9 mouse cellular contexts compared by ENCODE assay signal in genomic region chr8:122712411-122713156, GRCm38 (mm10). TPM values are rescaled to one million over a fixed set of nuclear protein-coding genes. Genes with fewer than 3 reads are reported as not detected.
DNase-seq lines count a peak whose midpoint lies in the region; ATAC-seq and TF ChIP-seq lines count a peak whose summit lies in the region.
"Had no signal": no experiment of that assay in that cellular context is flagged by ENCODE, and none has a peak within 500 bp of the region (broad histone marks: within the 10 kb centered on the region; RNA-seq: fewer than 3 reads in every experiment).

No protein-coding gene starts in this region.

- DNase-seq in hindbrain, embryonic 10.5 days (ENCODE audit: low spot score) = no peak
- peak; percentile 82 for DNase-seq in MEL (ENCODE audit: low read depth, low spot score)
- no peak for DNase-seq in adrenal gland, adult 2 months
- DNase-seq: gastrocnemius, postnatal 14 days; lung, embryonic 14.5 days had no signal

- no peak for ATAC-seq in hindbrain, embryonic 12.5 days (ENCODE audit: low FRiP score)
- ATAC-seq in neural tube, embryonic 15.5 days (ENCODE audit: low FRiP score) = no peak
- no peak for ATAC-seq in frontal cortex, adult (ENCODE audit: low TSS enrichment)

- no peak overlapping the region for H3K4me3 ChIP-seq in hindbrain, embryonic 10.5 days
- H3K4me3 ChIP-seq in hindbrain, embryonic 12.5 days = no peak overlapping the region
- peak overlapping the region; percentile 8 to 34 for H3K4me3 ChIP-seq in MEL (ENCODE audit: control insufficient read depth in 1 of 2, insufficient read depth in 1 of 2, low read depth in 2 of 2, low read length in 2 of 2)
- H3K4me3 ChIP-seq in brown adipose tissue, adult 24 weeks (ENCODE audit: insufficient read depth, low read depth, low read length) = no peak overlapping the region
- H3K4me3 ChIP-seq in neural tube, embryonic 15.5 days (replicated peaks) = no peak overlapping the region

- no peaks in the 10 kb centered on the region for H3K9me3 ChIP-seq in hindbrain, embryonic 10.5 days
- H3K9me3 ChIP-seq in hindbrain, embryonic 12.5 days (replicated peaks) = no peaks in the 10 kb centered on the region
- H3K9me3 ChIP-seq in MEL (replicated peaks; ENCODE audit: insufficient read depth, low read length) = no peaks in the 10 kb centered on the region
- H3K9me3 ChIP-seq in neural tube, embryonic 15.5 days (replicated peaks) = no peaks in the 10 kb centered on the region

- 0 out of 2 replicates have a peak overlapping the region, but pooled peaks have one; percentile 53 for H3K27ac ChIP-seq in hindbrain, embryonic 10.5 days
- no peak overlapping the region for H3K27ac ChIP-seq in hindbrain, embryonic 12.5 days
- H3K27ac ChIP-seq in MEL (ENCODE audit: control insufficient read depth, low read depth, low read length) = peak overlapping the region; percentile 97
- H3K27ac ChIP-seq in brown adipose tissue, adult 24 weeks (replicated peaks; ENCODE audit: low read depth, low read length) = peak overlapping the region; percentile 90
- peak overlapping the region; percentile 33; the same call in 1 of the 2 replicates for H3K27ac ChIP-seq in neural tube, embryonic 15.5 days (replicated peaks)

- no peak overlapping the region for H3K9ac ChIP-seq in hindbrain, embryonic 12.5 days
- H3K9ac ChIP-seq in MEL (ENCODE audit: control insufficient read depth, low read depth, low read length, poor library complexity, severe bottlenecking) = peak overlapping the region; percentile 69
- H3K9ac ChIP-seq in neural tube, embryonic 15.5 days (replicated peaks) = no peak overlapping the region
- H3K9ac ChIP-seq: lung, embryonic 14.5 days had no signal

- no peak overlapping the region for H3K4me2 ChIP-seq in hindbrain, embryonic 12.5 days (replicated peaks)
- H3K4me2 ChIP-seq in neural tube, embryonic 15.5 days = no peak overlapping the region
- H3K4me2 ChIP-seq: lung, embryonic 14.5 days had no signal

- H3K4me1 ChIP-seq in hindbrain, embryonic 10.5 days (replicated peaks) = peaks cover 35% of the 10 kb centered on the region
- peaks cover 8% of the 10 kb centered on the region for H3K4me1 ChIP-seq in hindbrain, embryonic 12.5 days
- peaks cover 14 to 50% of the 10 kb centered on the region in 2 experiments for H3K4me1 ChIP-seq in MEL (ENCODE audit: control insufficient read depth in 1 of 2, insufficient read depth in 2 of 2, low read length in 2 of 2)
- peaks cover 49% of the 10 kb centered on the region for H3K4me1 ChIP-seq in brown adipose tissue, adult 24 weeks (ENCODE audit: control insufficient read depth, insufficient read depth, insufficient read length, low read length)
- peaks cover 19% of the 10 kb centered on the region for H3K4me1 ChIP-seq in neural tube, embryonic 15.5 days

- TF ChIP-seq CTCF in MEL (IDR thresholded peaks at IDR 0.05 in 2 of 3, conservative IDR thresholded peaks at IDR 0.05 in 1 of 3; ENCODE audit: control insufficient read depth in 1 of 3, insufficient read depth in 1 of 3, low read depth in 2 of 3, low read length in 3 of 3, poor library complexity in 1 of 3, severe bottlenecking in 1 of 3) = no peak

- peaks cover 40% of the 10 kb centered on the region; the same call in 1 of the 2 replicates for H3K27me3 ChIP-seq in hindbrain, embryonic 10.5 days (ENCODE audit: insufficient read depth, poor library complexity, severe bottlenecking)
- H3K27me3 ChIP-seq in hindbrain, embryonic 12.5 days = peaks cover 10% of the 10 kb centered on the region; the same call in 1 of the 2 replicates
- H3K27me3 ChIP-seq in MEL (ENCODE audit: control insufficient read depth in 1 of 2, insufficient read depth in 2 of 2, low read length in 2 of 2) = no peaks in the 10 kb centered on the region
- H3K27me3 ChIP-seq in neural tube, embryonic 15.5 days (replicated peaks) = no peaks in the 10 kb centered on the region

- WGBS in hindbrain, embryonic 10.5 days = 76% methylated on average over 12 of the region's 12 CpGs
- 79% methylated on average over 12 of the region's 12 CpGs for WGBS in hindbrain, embryonic 12.5 days
- WGBS in neural tube, embryonic 15.5 days = 62% methylated on average over 12 of the region's 12 CpGs

- TF ChIP-seq RAD21 in MEL (IDR thresholded peaks at IDR 0.05; ENCODE audit: low read depth, low read length) = no peak

- H3K79me2 ChIP-seq in MEL (ENCODE audit: control insufficient read depth, insufficient read depth, low read length, poor library complexity) = no peaks in the 10 kb centered on the region; the same call in 1 of the 2 replicates

- TF ChIP-seq POLR2A in MEL (IDR thresholded peaks at IDR 0.05; ENCODE audit: control insufficient read depth in 1 of 2, insufficient read depth in 1 of 2, low read depth in 1 of 2, low read length in 2 of 2, poor library complexity in 1 of 2) = peak in 1 of 2 experiments; percentile 15; a peak in 1 of 4 replicates

- no peaks in the 10 kb centered on the region for H3K36me3 ChIP-seq in hindbrain, embryonic 10.5 days
- no peaks in the 10 kb centered on the region for H3K36me3 ChIP-seq in hindbrain, embryonic 12.5 days
- H3K36me3 ChIP-seq in MEL (ENCODE audit: control insufficient read depth in 1 of 2, insufficient read depth in 2 of 2, low read length in 2 of 2) = peaks cover 0 to 36% of the 10 kb centered on the region in 2 experiments; a peak in 2 of 4 replicates
- no peaks in the 10 kb centered on the region for H3K36me3 ChIP-seq in neural tube, embryonic 15.5 days

- TF ChIP-seq EP300 in MEL (IDR thresholded peaks at IDR 0.05; ENCODE audit: low read depth in 1 of 2, low read length in 2 of 2) = peak in 1 of 2 experiments; percentile 50; a peak in 1 of 4 replicates

TF ChIP-seq in MEL, 35 proteins besides CTCF, POLR2A, EP300 and RAD21:
- peak; percentile 84 for TF ChIP-seq TCF12 (IDR thresholded peaks at IDR 0.05; ENCODE audit: low read depth, low read length)
- peak; percentile 29; the same call in 1 of the 2 replicates for TF ChIP-seq BHLHE40 (IDR thresholded peaks at IDR 0.05; ENCODE audit: borderline replicate concordance, low read depth, low read length)
- peak; percentile 42; the same call in 1 of the 2 replicates for TF ChIP-seq ELF1 (IDR thresholded peaks at IDR 0.05; ENCODE audit: low read depth, low read length)
- no peak for TF ChIP-seq JUND (IDR thresholded peaks at IDR 0.05; ENCODE audit: low read depth, low read length)
- peak; percentile 71 for TF ChIP-seq ETS1 (IDR thresholded peaks at IDR 0.05; ENCODE audit: low read depth, low read length)

RNA-seq across cellular contexts. Expression of gene Cbfa2t3, which starts 13.7 kb away (rescaled TPM):
- 2.2 and 5.4 TPM in 2 replicates for polyA plus RNA-seq in hindbrain, embryonic 10.5 days (2016; fragmentation: Nextera tagmentation; extraction: Ambion mirVana)
- polyA plus RNA-seq in hindbrain, embryonic 12.5 days (2016; fragmentation: Nextera tagmentation; extraction: Ambion mirVana) = 17.1 and 17.3 TPM in 2 replicates
- 10.5 and 11.1 TPM in 2 replicates for total RNA-seq in MEL (2012; rRNA removed)
- polyA plus RNA-seq in MEL (2012; ENCODE audit: insufficient read depth in 1 of 2, insufficient read length in 2 of 2, low read depth in 1 of 2, low replicate concordance in 2 of 2, missing spikeins in 1 of 2) = 100 to 1,000 TPM in 1 of 2 experiments, not detected in 1; 102 TPM
- polyA plus RNA-seq in brown adipose tissue, adult 24 weeks (2012; ENCODE audit: insufficient read depth, insufficient read length, missing spikeins) = 10.1 and 22.7 TPM in 2 replicates
- 14.4 and 16.8 TPM in 2 replicates for polyA plus RNA-seq in neural tube, embryonic 15.5 days (2015; fragmentation: Nextera tagmentation; extraction: Ambion mirVana)
- total RNA-seq in adrenal gland, adult 2 months (2021) = 10 to 100 TPM; 13.9 to 16.2 TPM
- polyA plus RNA-seq in adrenal gland, adult 2 months (2012; rRNA removed) = 19.3 and 20.3 TPM in 2 replicates

Comparison
In these comparisons a context has a peak if more than half of its experiments do, and no peak if none do; other contexts are left out.
1. H3K4me3 ChIP-seq: peak in MEL (2 of 2); none in hindbrain, embryonic 10.5 days (single experiment), hindbrain, embryonic 12.5 days (single experiment), brown adipose tissue, adult 24 weeks (single experiment) and neural tube, embryonic 15.5 days (single experiment).